ENCODE assay signal across 10 mouse cellular contexts in genomic region chr13:74192613-74193012, GRCm38 (mm10). TPM values are rescaled to one million over a fixed set of nuclear protein-coding genes. Genes with fewer than 3 reads are reported as not detected.
DNase-seq lines count a peak whose midpoint lies in the region; TF ChIP-seq lines count a peak whose summit lies in the region.
"Had no signal": no experiment of that assay in that cellular context is flagged by ENCODE, and none has a peak within 500 bp of the region (broad histone marks: within the 10 kb centered on the region; RNA-seq: fewer than 3 reads in every experiment).

No protein-coding gene starts in this region.

- DNase-seq in gastrocnemius, adult 2 months: no peak
- DNase-seq in gastrocnemius, postnatal 14 days: no peak
- DNase-seq in lung, postnatal 14 days: peak; percentile 6
- DNase-seq in lung, adult 2 months: no peak
- peak; percentile 19 for DNase-seq in c-Kit-positive CD71-positive TER-119-positive erythroid progenitor cells, embryonic 14.5 days (ENCODE audit: low spot score)
- DNase-seq in retina, postnatal 1 day: peak; percentile 39
- DNase-seq in heart, adult 9 months (ENCODE audit: low spot score in 2 of 2): no peak
- DNase-seq in heart, embryonic 10.5 days (ENCODE audit: low spot score): no peak
- DNase-seq: gastrocnemius, postnatal 36 days; left cerebral cortex, postnatal 4 days had no signal

- H3K36me3 ChIP-seq in heart, embryonic 10.5 days: peaks cover 62% of the 10 kb centered on the region

- intact Hi-C loops in gastrocnemius, adult 2 months (cut with DNase I): loop anchor here (5.0 kb wide), 1 partner anchor 110 kb away; no protein-coding TSS in a partner anchor
- intact Hi-C loops in gastrocnemius, postnatal 14 days (cut with DNase I; ENCODE audit: low total_unique reads): loop anchor here (5.0 kb wide), 1 partner anchor 110 kb away; no protein-coding TSS in a partner anchor

- H3K9me3 ChIP-seq in heart, embryonic 10.5 days: no peaks in the 10 kb centered on the region

- peak; percentile 48 for TF ChIP-seq CTCF in gastrocnemius, adult 2 months (IDR thresholded peaks at IDR 0.05)
- TF ChIP-seq CTCF in lung, adult 2 months (IDR thresholded peaks at IDR 0.05; ENCODE audit: insufficient read depth, low read length): no peak

- 82% methylated on average over 6 of the region's 6 CpGs for WGBS in lung, adult 2 months
- 80% methylated on average over 6 of the region's 6 CpGs for WGBS in heart, embryonic 10.5 days

- H3K27me3 ChIP-seq in heart, embryonic 10.5 days (ENCODE audit: insufficient read depth, poor library complexity, severe bottlenecking): no peaks in the 10 kb centered on the region

- no peak for TF ChIP-seq POLR2A in lung, adult 2 months (IDR thresholded peaks at IDR 0.05; ENCODE audit: borderline replicate concordance, extremely low read depth, low read depth, low read length)

- H3K4me1 ChIP-seq in lung, adult 2 months (ENCODE audit: control insufficient read depth, insufficient read depth, low read length): no peaks in the 10 kb centered on the region
- no peaks in the 10 kb centered on the region for H3K4me1 ChIP-seq in heart, embryonic 10.5 days

- no peak overlapping the region for H3K4me3 ChIP-seq in gastrocnemius, adult 2 months
- H3K4me3 ChIP-seq in lung, adult 2 months (replicated peaks; ENCODE audit: extremely low read depth, low read depth, low read length): no peak overlapping the region
- no peak overlapping the region for H3K4me3 ChIP-seq in heart, embryonic 10.5 days

- H3K27ac ChIP-seq in gastrocnemius, adult 2 months: no peak overlapping the region
- H3K27ac ChIP-seq in heart, embryonic 10.5 days: no peak overlapping the region

RNA-seq across cellular contexts. Expression of gene Exoc3, which starts 15.9 kb away (rescaled TPM):
- 10 to 100 TPM; 30.7 to 35.3 TPM for total RNA-seq in gastrocnemius, adult 2 months (2021)
- 10 to 100 TPM; 28.3 to 30.5 TPM for total RNA-seq in gastrocnemius, postnatal 14 days (2021)
- polyA plus RNA-seq in lung, adult 2 months (2012; rRNA removed): 22.5 and 30.2 TPM in 2 replicates
- 62.0 and 62.6 TPM in 2 replicates for polyA plus RNA-seq in heart, embryonic 10.5 days (2016; fragmentation: Nextera tagmentation; extraction: Ambion mirVana)

Comparison
In these comparisons a context has a peak if more than half of its experiments do, and no peak if none do; other contexts are left out.
1. DNase-seq: peak in lung, postnatal 14 days (single experiment), c-Kit-positive CD71-positive TER-119-positive erythroid progenitor cells, embryonic 14.5 days (single experiment) and retina, postnatal 1 day (single experiment); none in gastrocnemius, adult 2 months (single experiment), gastrocnemius, postnatal 14 days (single experiment), lung, adult 2 months (single experiment), heart, adult 9 months (0 of 2) and heart, embryonic 10.5 days (single experiment).